Mouse (Mus musculus): ENCODE data around the gene Oscp1.

GRCm38 (mm10) chr4:126141021-126141420 is 82.7 kb downstream of the Oscp1 start:
- TF ChIP-seq POLR2A (IDR thresholded peaks at IDR 0.05; ENCODE audit: low read depth, low read length): no peak
- no peak for TF ChIP-seq CTCF (IDR thresholded peaks at IDR 0.05; ENCODE audit: extremely low read depth, insufficient read length, insufficient replicate concordance, low read depth, low read length)
